ENCODE assay signal across 28 mouse cellular contexts in the genomic region with DNA sequence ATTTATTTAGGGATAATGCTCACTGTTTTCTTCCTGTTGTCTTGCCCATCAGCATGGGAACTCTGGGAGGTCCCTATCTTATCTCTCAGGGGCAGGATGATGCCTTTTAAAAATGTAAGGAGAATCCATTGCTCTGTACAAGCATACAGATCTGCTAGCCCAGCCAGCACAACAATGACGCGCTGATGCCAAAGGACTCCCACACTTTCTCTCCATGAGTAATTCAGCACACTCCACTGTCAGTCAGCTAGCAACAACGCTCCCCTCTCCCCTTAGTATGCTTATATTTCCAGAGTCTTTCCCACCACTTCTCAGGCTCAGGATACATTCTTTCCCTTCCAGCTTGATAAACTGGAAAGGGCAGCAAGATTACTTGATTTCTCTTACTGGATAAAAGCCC. TPM values are rescaled to one million over a fixed set of nuclear protein-coding genes. Genes with fewer than 3 reads are reported as not detected.
DNase-seq lines count a peak whose midpoint lies in the region; ATAC-seq and TF ChIP-seq lines count a peak whose summit lies in the region.
"Had no signal": no experiment of that assay in that cellular context is flagged by ENCODE, and none has a peak within 500 bp of the region (broad histone marks: within the 10 kb centered on the region; RNA-seq: fewer than 3 reads in every experiment).

No protein-coding gene starts in this region.

- ATAC-seq in embryonic facial prominence, embryonic 14.5 days (ENCODE audit: low read depth), result no peak
- no peak for ATAC-seq in kidney, postnatal 0 days (replicated peaks; ENCODE audit: low FRiP score, low read depth)
- ATAC-seq: forebrain, postnatal 0 days; hindbrain, postnatal 0 days; intestine, embryonic 15.5 days; midbrain, embryonic 15.5 days had no signal

- H3K9me3 ChIP-seq in embryonic facial prominence, embryonic 14.5 days (ENCODE audit: control insufficient read depth, low read length), result no peaks in the 10 kb centered on the region
- no peaks in the 10 kb centered on the region for H3K9me3 ChIP-seq in embryonic facial prominence, embryonic 10.5 days
- no peaks in the 10 kb centered on the region for H3K9me3 ChIP-seq in kidney, postnatal 0 days (replicated peaks; ENCODE audit: low read length)
- H3K9me3 ChIP-seq: embryonic facial prominence, embryonic 15.5 days; forebrain, embryonic 12.5 days; G1E; heart, embryonic 12.5 days; intestine, embryonic 15.5 days; limb, embryonic 12.5 days; liver, embryonic 15.5 days; midbrain, embryonic 15.5 days had no signal

- TF ChIP-seq CTCF in kidney, postnatal 0 days (IDR thresholded peaks at IDR 0.05; ENCODE audit: low read depth), result no peak

- no peak overlapping the region for H3K4me2 ChIP-seq in embryonic facial prominence, embryonic 14.5 days (ENCODE audit: low read depth, low read length)
- H3K4me2 ChIP-seq in kidney, postnatal 0 days (ENCODE audit: low read length), result no peak overlapping the region
- H3K4me2 ChIP-seq: embryonic facial prominence, embryonic 15.5 days; forebrain, embryonic 12.5 days; heart, embryonic 12.5 days; intestine, embryonic 15.5 days; limb, embryonic 12.5 days; liver, embryonic 15.5 days; lung, embryonic 14.5 days; midbrain, embryonic 15.5 days had no signal

- H3K27ac ChIP-seq in embryonic facial prominence, embryonic 14.5 days (replicated peaks; ENCODE audit: low read depth, low read length), result no peak overlapping the region
- no peak overlapping the region for H3K27ac ChIP-seq in embryonic facial prominence, embryonic 10.5 days (replicated peaks)
- no peak overlapping the region for H3K27ac ChIP-seq in kidney, postnatal 0 days
- H3K27ac ChIP-seq: embryonic facial prominence, embryonic 15.5 days; forebrain, embryonic 12.5 days; hindbrain, postnatal 0 days; intestine, embryonic 15.5 days; limb, embryonic 12.5 days; liver, embryonic 15.5 days; midbrain, embryonic 15.5 days had no signal

- H3K4me3 ChIP-seq in embryonic facial prominence, embryonic 14.5 days (ENCODE audit: low read depth, low read length), result no peak overlapping the region
- no peak overlapping the region for H3K4me3 ChIP-seq in embryonic facial prominence, embryonic 10.5 days
- no peak overlapping the region for H3K4me3 ChIP-seq in kidney, postnatal 0 days (replicated peaks; ENCODE audit: low read depth, low read length)
- H3K4me3 ChIP-seq: embryonic facial prominence, embryonic 15.5 days; forebrain, embryonic 12.5 days; heart, embryonic 12.5 days; intestine, embryonic 15.5 days; limb, embryonic 12.5 days; liver, embryonic 15.5 days; midbrain, embryonic 15.5 days had no signal

- peak; percentile 28 for DNase-seq in embryonic facial prominence, embryonic 14.5 days (ENCODE audit: low spot score)
- no peak for DNase-seq in embryonic facial prominence, embryonic 10.5 days (ENCODE audit: low spot score)
- peak; percentile 21 for DNase-seq in kidney, postnatal 0 days (ENCODE audit: low spot score)
- no peak for DNase-seq in kidney, adult 9 months
- DNase-seq in right cerebral cortex, adult 18-20 months, result peak; percentile 23
- no peak for DNase-seq in right cerebral cortex, postnatal 25 days
- DNase-seq in telencephalon, adult 2 months (ENCODE audit: low read depth, low spot score), result peak; percentile 35
- DNase-seq in thymus, postnatal 4 days, result no peak
- DNase-seq: adrenal gland, postnatal 14 days; cerebellum, adult 18-20 months; cerebellum, postnatal 10 days; forebrain, postnatal 0 days; gastrocnemius, postnatal 25 days; heart, adult 18-20 months; heart, postnatal 10 days; kidney, adult 2 months; kidney, postnatal 10 days; lung, embryonic 14.5 days; lung, postnatal 14 days had no signal

- whole genome bisulfite sequencing in embryonic facial prominence, embryonic 14.5 days, result 74% methylated on average over 3 of the region's 3 CpGs
- 85% methylated on average over 3 of the region's 3 CpGs for WGBS in embryonic facial prominence, embryonic 10.5 days
- 55% methylated on average over 3 of the region's 3 CpGs for WGBS in kidney, postnatal 0 days

- H3K27me3 ChIP-seq in embryonic facial prominence, embryonic 14.5 days (replicated peaks; ENCODE audit: control insufficient read depth, insufficient read depth, low read length), result no peaks in the 10 kb centered on the region
- no peaks in the 10 kb centered on the region for H3K27me3 ChIP-seq in embryonic facial prominence, embryonic 10.5 days (replicated peaks; ENCODE audit: low read depth, poor library complexity, severe bottlenecking)
- H3K27me3 ChIP-seq in kidney, postnatal 0 days (ENCODE audit: insufficient read depth, low read length), result no peaks in the 10 kb centered on the region
- H3K27me3 ChIP-seq: embryonic facial prominence, embryonic 15.5 days; forebrain, embryonic 12.5 days; heart, embryonic 12.5 days; intestine, embryonic 15.5 days; limb, embryonic 12.5 days; liver, embryonic 15.5 days; midbrain, embryonic 15.5 days had no signal

- H3K9ac ChIP-seq in embryonic facial prominence, embryonic 14.5 days (ENCODE audit: low read depth, low read length), result no peak overlapping the region
- no peak overlapping the region for H3K9ac ChIP-seq in kidney, postnatal 0 days (ENCODE audit: low read depth, low read length)
- H3K9ac ChIP-seq: embryonic facial prominence, embryonic 15.5 days; forebrain, embryonic 12.5 days; forebrain, postnatal 0 days; heart, embryonic 12.5 days; intestine, embryonic 15.5 days; limb, embryonic 12.5 days; liver, embryonic 15.5 days; lung, embryonic 14.5 days; midbrain, embryonic 15.5 days had no signal

- peaks cover 8% of the 10 kb centered on the region; the same call in 1 of the 2 replicates for H3K4me1 ChIP-seq in embryonic facial prominence, embryonic 14.5 days (ENCODE audit: control insufficient read depth, insufficient read depth, low read length)
- H3K4me1 ChIP-seq in embryonic facial prominence, embryonic 10.5 days, result peaks cover 5% of the 10 kb centered on the region
- 0 out of 2 replicates have a peak, but pooled peaks cover 3% of the 10 kb centered on the region for H3K4me1 ChIP-seq in kidney, postnatal 0 days (replicated peaks; ENCODE audit: insufficient read depth, low read length)
- H3K4me1 ChIP-seq: liver, embryonic 15.5 days had no signal

- H3K36me3 ChIP-seq in embryonic facial prominence, embryonic 14.5 days (ENCODE audit: control insufficient read depth, insufficient read depth, low read length), result no peaks in the 10 kb centered on the region
- no peaks in the 10 kb centered on the region for H3K36me3 ChIP-seq in embryonic facial prominence, embryonic 10.5 days (replicated peaks)
- H3K36me3 ChIP-seq in kidney, postnatal 0 days (ENCODE audit: insufficient read depth, low read length), result no peaks in the 10 kb centered on the region
- H3K36me3 ChIP-seq: embryonic facial prominence, embryonic 15.5 days; forebrain, embryonic 12.5 days; G1E; heart, embryonic 12.5 days; intestine, embryonic 15.5 days; limb, embryonic 12.5 days; liver, embryonic 15.5 days; midbrain, embryonic 15.5 days had no signal

RNA-seq across cellular contexts. Expression of a gene that starts 46.4 kb away (rescaled TPM):
- polyA plus RNA-seq in embryonic facial prominence, embryonic 14.5 days (2014; fragmentation: Nextera tagmentation; extraction: Ambion mirVana), result 35.8 and 36.1 TPM in 2 replicates
- polyA plus RNA-seq in embryonic facial prominence, embryonic 10.5 days (2016; fragmentation: Nextera tagmentation; extraction: Ambion mirVana), result 21.9 and 24.2 TPM in 2 replicates
- polyA plus RNA-seq in kidney, postnatal 0 days (2015; fragmentation: Nextera tagmentation; extraction: Ambion mirVana), result 64.1 and 65.7 TPM in 2 replicates
- polyA plus RNA-seq: G1E had no signal

RNA-seq across cellular contexts. Expression of a gene that starts 50.7 kb away (rescaled TPM):
- 14.8 and 15.6 TPM in 2 replicates for polyA plus RNA-seq in embryonic facial prominence, embryonic 14.5 days (2014; fragmentation: Nextera tagmentation; extraction: Ambion mirVana)
- 1.7 and 1.9 TPM in 2 replicates for polyA plus RNA-seq in embryonic facial prominence, embryonic 10.5 days (2016; fragmentation: Nextera tagmentation; extraction: Ambion mirVana)
- polyA plus RNA-seq in kidney, postnatal 0 days (2015; fragmentation: Nextera tagmentation; extraction: Ambion mirVana), result 3.4 and 4.2 TPM in 2 replicates
- polyA plus RNA-seq: G1E had no signal

Comparison
In these comparisons a context has a peak if more than half of its experiments do, and no peak if none do; other contexts are left out.
1. DNase-seq: peak in embryonic facial prominence, embryonic 14.5 days (single experiment), kidney, postnatal 0 days (single experiment), right cerebral cortex, adult 18-20 months (single experiment) and telencephalon, adult 2 months (single experiment); none in embryonic facial prominence, embryonic 10.5 days (single experiment), kidney, adult 9 months (single experiment), right cerebral cortex, postnatal 25 days (single experiment) and thymus, postnatal 4 days (single experiment).